Mouse (Mus musculus) spleen, adult 18-20 months (tissue): ENCODE measurements around the gene Med12.
A peak's percentile ranks its signal among the peaks of the same experiment; 100 is the strongest.
"Not testable (repeated sequence)": the region's sequence is repeated elsewhere in the genome, so short reads cannot be mapped to it uniquely, and the experiment has no call there.

ENCODE experiments used
- DNase-seq, 2 experiments: peaks; one replicate each; pipeline ENCODE4 v3.0.0; 2022; ENCODE audit warnings: mixed read lengths in 2 of 2

Gene Med12

GRCm38 (mm10) chrX:101300427-101301030, 26.7 kb downstream of the Med12 start:
- no peak for DNase-seq

GRCm38 (mm10) chrX:101301654-101302053, 27.8 kb downstream of the Med12 start:
- no peak for DNase-seq

- no peak for DNase-seq
Measured at GRCm38 (mm10) chrX:101304646-101305045, 30.8 kb downstream of the Med12 start.

- no peak for DNase-seq
Measured at GRCm38 (mm10) chrX:101309299-101309698, 35.5 kb downstream of the Med12 start.

GRCm38 (mm10) chrX:101313625-101314359, 40.0 kb downstream of the Med12 start:
- DNase-seq: no peak

- DNase-seq: no peak
Measured at GRCm38 (mm10) chrX:101319775-101320174, 45.9 kb downstream of the Med12 start.

GRCm38 (mm10) chrX:101325989-101326899, 52.4 kb downstream of the Med12 start:
- DNase-seq: no peak

- peak in 1 of 2 experiments; percentile 32 for DNase-seq
Measured at GRCm38 (mm10) chrX:101329372-101330028, 55.7 kb downstream of the Med12 start.

GRCm38 (mm10) chrX:101332031-101332374, 58.2 kb downstream of the Med12 start:
- DNase-seq: no peak

GRCm38 (mm10) chrX:101332375-101333211, 58.8 kb downstream of the Med12 start:
- DNase-seq: peak; percentile 63 to 73

GRCm38 (mm10) chrX:101334606-101335005, 60.8 kb downstream of the Med12 start:
- DNase-seq: peak in 1 of 2 experiments; percentile 21

GRCm38 (mm10) chrX:101338666-101339065, 64.8 kb downstream of the Med12 start:
- no peak for DNase-seq

- not testable (repeated sequence) for DNase-seq
Measured at GRCm38 (mm10) chrX:101342837-101343236, 69.0 kb downstream of the Med12 start.

- no peak for DNase-seq
Measured at GRCm38 (mm10) chrX:101345456-101345855, 71.6 kb downstream of the Med12 start.

GRCm38 (mm10) chrX:101346475-101346874, 72.6 kb downstream of the Med12 start:
- no peak for DNase-seq
